Mouse (Mus musculus) right cerebral cortex, postnatal 14 days (tissue): ENCODE results near the gene Med20.
"Not testable (repeated sequence)": the region's sequence is repeated elsewhere in the genome, so short reads cannot be mapped to it uniquely, and the experiment has no call there.

Experiments used
- DNase-seq: peaks from one replicate; pipeline ENCODE4 v3.0.0; 2022

Gene Med20

GRCm38 (mm10) chr17:47597261-47597660 lies 14.1 kb upstream of the Med20 start:
- DNase-seq = no peak

- DNase-seq = no peak
Observed at GRCm38 (mm10) chr17:47597838-47598579, 13.4 kb upstream of the Med20 start.

GRCm38 (mm10) chr17:47598580-47599304 lies 12.6 kb upstream of the Med20 start:
- not testable (repeated sequence) for DNase-seq

- no peak for DNase-seq
Observed at GRCm38 (mm10) chr17:47599511-47600297, 11.7 kb upstream of the Med20 start.

GRCm38 (mm10) chr17:47600601-47601388 lies 10.6 kb upstream of the Med20 start:
- no peak for DNase-seq

GRCm38 (mm10) chr17:47601389-47601755 lies 10.0 kb upstream of the Med20 start:
- no peak for DNase-seq

DNA sequence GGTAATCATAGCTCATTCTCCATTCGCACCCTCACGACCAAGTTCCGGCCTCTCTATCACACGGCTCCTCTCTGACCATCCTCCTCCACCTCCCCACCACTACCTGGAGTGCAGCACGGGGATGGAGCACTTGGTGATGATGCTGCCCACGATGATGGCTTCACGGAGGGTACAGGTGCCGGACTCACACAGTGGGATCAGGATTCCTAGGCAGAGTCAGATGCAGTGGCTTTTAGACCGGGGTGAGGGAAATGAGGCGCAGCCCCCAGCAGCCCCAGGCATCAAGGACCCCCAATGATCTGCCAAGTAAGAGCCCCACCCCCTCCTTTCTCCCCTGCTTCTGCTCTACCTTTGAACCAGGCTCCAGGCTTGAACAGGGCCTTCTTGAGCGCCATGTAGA lies 9.1 kb upstream of the Med20 start:
- DNase-seq = no peak

GRCm38 (mm10) chr17:47606220-47606619 lies 5.2 kb upstream of the Med20 start:
- DNase-seq = no peak

GRCm38 (mm10) chr17:47609182-47609581 lies 2.2 kb upstream of the Med20 start:
- DNase-seq = no peak

DNA sequence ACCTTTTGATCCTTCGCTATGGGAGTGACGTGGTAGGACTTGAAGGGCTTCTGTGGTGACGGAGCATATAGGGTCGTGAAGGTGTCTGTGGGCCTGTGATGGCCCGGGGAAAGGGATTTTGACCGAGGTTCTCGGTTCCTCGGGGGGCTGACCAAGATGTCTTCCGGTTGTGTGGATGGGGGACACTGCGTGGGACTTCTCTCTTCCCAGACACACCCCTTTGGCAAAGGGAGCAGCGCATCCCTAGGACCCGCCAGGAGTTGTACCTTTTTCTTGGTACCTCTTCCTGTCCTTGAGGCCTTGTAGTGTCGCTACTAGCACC lies 240 bp downstream of the Med20 start:
- DNase-seq = no peak

GRCm38 (mm10) chr17:47614018-47614417 lies 2.6 kb downstream of the Med20 start:
- peak; percentile 45 for DNase-seq

- DNase-seq = no peak
Observed at GRCm38 (mm10) chr17:47616119-47616518, 4.7 kb downstream of the Med20 start.

DNA sequence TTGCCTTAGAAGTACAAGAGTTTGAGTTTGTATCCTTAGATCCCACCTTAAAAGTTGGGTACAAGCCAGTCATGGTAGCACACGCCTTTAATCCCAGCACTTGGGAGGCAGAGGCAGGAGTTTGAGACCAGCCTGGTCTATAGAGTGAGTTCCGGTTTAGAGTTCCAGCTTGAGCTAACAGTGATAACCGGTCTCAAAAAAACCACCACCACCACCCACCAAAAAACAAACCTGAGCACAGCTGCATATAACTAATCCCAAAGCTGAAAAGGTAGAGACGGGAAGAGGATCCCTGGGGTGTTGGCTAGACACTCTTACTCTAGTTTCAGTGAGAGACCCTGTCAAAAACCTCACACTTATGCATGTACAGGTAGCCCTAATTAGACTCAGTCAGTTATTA lies 5.3 kb downstream of the Med20 start:
- no peak for DNase-seq

DNA sequence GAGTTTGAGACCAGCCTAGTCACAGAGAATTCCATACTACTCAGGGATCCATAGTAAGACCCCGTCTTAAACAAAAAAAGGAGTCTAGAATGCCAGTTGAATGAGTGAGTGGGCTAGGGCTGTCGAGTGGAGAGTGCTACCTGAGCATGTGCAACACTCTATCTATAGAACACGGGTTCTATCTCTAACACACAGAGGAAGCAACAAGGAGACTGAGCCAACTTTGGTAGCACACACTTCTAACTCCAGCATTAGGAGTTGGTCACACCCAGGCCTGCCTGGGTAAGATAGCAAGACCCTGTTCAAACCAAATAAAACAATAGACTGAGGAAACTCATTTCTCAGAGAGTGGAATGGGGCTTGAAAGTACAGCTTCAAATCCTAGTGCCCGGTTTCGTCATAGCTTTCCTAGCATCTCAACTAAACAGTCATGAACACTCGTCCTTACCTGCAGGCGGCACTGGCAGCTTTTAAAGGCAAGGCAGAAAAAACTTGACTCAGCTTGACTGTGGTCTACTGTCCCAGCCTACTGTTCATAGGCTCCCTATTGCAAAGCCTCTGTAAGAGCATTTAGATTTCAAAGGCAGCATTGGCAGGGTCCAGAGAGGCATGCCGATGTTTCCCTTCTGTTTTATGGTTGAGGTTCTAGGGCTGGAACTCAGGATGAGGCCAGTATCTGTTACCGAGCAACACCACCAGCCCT lies 6.4 kb downstream of the Med20 start:
- no peak for DNase-seq

DNA sequence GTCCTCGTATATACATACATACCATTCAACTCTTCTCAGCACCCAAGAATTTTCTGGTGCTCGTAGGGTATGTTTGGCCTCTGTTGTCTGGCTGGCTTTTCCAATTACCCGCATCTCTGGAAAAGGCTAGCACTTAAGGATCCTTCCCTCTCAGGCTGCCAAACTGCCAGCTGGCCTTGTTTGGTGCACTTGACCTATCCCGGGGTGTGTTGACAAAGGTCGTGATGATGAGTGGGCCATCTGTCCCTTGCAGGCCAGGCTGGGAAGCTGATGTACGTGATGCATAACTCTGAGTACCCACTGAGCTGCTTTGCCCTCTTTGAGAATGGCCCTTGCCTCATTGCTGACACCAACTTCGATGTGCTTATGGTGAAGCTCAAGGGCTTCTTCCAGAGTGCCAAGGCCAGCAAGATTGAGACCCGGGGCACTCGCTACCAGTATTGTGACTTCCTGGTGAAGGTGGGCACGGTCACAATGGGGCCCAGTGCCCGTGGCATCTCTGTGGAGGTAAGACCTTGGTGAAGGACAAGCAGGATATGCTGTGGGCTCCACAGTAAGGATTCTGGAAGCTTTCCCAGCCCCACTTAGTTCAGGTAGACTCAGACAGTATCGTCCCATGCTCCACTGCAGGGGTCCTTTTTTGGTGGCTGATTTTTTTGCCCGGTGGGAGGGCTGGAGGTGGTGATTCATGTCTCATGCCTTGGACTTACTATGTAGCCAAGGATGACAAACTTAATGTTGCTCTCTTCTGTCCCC lies 7.4 kb downstream of the Med20 start:
- DNase-seq = no peak

DNA sequence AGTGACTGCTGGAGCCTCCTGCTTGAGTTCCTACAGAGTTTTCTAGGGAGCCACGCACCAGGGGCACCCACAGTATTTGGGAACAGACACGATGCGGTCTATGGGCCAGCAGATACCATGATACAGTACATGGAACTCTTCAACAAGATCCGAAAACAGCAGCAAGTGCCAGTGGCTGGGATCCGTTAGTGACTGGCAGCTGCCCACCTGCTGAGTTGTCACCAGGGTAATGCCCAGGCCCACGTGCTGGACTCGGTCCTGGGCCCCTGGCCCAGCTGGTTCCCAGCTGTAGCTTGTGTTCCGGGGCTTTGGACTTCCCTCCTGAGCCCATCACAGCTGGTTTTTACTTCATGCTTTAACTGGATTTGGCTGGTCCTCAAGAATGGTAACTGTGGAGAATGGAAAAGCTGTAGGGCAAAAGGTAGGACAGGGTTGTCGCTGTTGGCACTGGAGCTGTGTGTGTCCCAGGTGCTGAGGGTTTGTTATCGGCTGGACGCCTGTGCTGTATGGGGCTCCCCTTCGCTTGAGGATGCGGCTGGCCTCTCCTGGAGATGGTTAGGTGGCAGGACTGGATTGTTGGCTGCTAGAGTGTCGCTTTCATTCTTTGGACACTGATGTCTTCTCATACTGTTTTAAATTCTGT lies 11.7 kb downstream of the Med20 start:
- DNase-seq = no peak

- DNase-seq = not testable (repeated sequence)
Observed at GRCm38 (mm10) chr17:47624572-47624971, 13.2 kb downstream of the Med20 start.

DNA sequence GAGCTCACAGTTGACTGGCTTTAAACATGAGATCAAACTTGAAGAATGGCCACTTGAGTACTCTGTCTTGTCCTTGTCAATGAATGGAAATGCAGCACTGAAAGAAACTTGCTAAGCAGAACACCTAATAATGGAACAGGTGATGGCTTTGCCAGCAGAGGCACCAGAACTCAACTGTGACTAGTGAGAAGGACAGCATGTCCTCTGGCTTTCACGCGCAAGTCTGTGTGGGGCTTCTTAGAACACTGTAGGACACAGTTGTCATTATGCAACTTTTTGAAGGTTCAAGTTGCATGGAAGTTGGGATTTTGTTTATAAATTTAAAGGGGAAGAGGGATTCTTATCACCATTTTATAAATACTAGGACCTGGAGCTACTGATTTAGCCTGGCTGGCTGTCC lies 13.7 kb downstream of the Med20 start:
- DNase-seq = no peak

- DNase-seq = no peak
Observed at GRCm38 (mm10) chr17:47626031-47626430, 14.6 kb downstream of the Med20 start.

GRCm38 (mm10) chr17:47627791-47628190 lies 16.4 kb downstream of the Med20 start:
- DNase-seq = no peak
